Mouse (Mus musculus) forebrain, postnatal 0 days (tissue): ENCODE results near the gene Tnxb. TPM values are rescaled to one million over a fixed set of nuclear protein-coding genes. Genes with fewer than 3 reads are reported as not detected.
A peak's percentile ranks its signal among the peaks of the same experiment; 100 is the strongest.

Source experiments
- ATAC-seq: fragments of 200-750 bp; cut with Nextera tagmentation; 2 replicates; pipeline ENCODE4 v1.8.0; 2017; ENCODE audit warnings: mild to moderate bottlenecking, moderate library complexity
- DNase-seq: peaks from one replicate; pipeline ENCODE4 v3.0.0-alpha.2; 2015
- H3K27ac ChIP-seq: fragments of 300-500 bp; sonication (generic); 2 replicates; pipeline ENCODE4 v1.5.1; 2014; ENCODE audit warnings: low read depth, mild to moderate bottlenecking, antibody characterized with exemption, low read length, moderate library complexity, mixed read lengths
- H3K27me3 ChIP-seq: fragments of 300-500 bp; sonication (generic); 2 replicates; pipeline ENCODE4 v1.6.1; 2014; ENCODE audit warnings: mild to moderate bottlenecking, low read length, mixed read lengths; ENCODE audit not compliant: insufficient read depth
- H3K36me3 ChIP-seq: fragments of 300-500 bp; sonication (generic); 2 replicates; pipeline ENCODE4 v1.6.1; 2014; ENCODE audit warnings: mild to moderate bottlenecking, moderate library complexity; ENCODE audit not compliant: insufficient read depth
- H3K4me1 ChIP-seq: fragments of 300-500 bp; sonication (generic); 2 replicates; pipeline ENCODE4 v1.6.1; 2014; ENCODE audit warnings: antibody characterized with exemption; ENCODE audit not compliant: insufficient read depth
- H3K4me2 ChIP-seq: fragments of 300-500 bp; sonication (generic); 2 replicates; pipeline ENCODE4 v1.6.1; 2014; ENCODE audit warnings: low read depth, mild to moderate bottlenecking, moderate library complexity
- H3K4me3 ChIP-seq: fragments of 300-500 bp; sonication (generic); 2 replicates; pipeline ENCODE4 v1.5.1; 2014; ENCODE audit warnings: low read depth, low read length, mixed read lengths
- H3K9ac ChIP-seq: fragments of 300-500 bp; sonication (generic); 2 replicates; pipeline ENCODE4 v1.6.1; 2014; ENCODE audit warnings: mild to moderate bottlenecking
- H3K9me3 ChIP-seq: fragments of 300-500 bp; sonication (generic); 2 replicates; pipeline ENCODE4 v1.6.1; 2016; ENCODE audit warnings: low read length
- CTCF ChIP-seq: sonication (generic); IDR thresholded peaks from 2 replicates; pipeline ENCODE4 v1.5.1; 2016; ENCODE audit warnings: antibody characterized with exemption, control low read depth, low read depth
- WGBS: fragments of 180-500 bp; shearing (Covaris S2); extraction: QIAGEN DNeasy Blood & Tissue Kit; methylation state at CpG from one replicate; pipeline ENCODE4 v1.1.7; 2014; 5-methylcytosine and 5-hydroxymethylcytosine counted together
- polyA plus RNA-seq: library from polyadenylated mRNA; unstranded; fragments of >200 nt; fragmentation: Nextera tagmentation; extraction: Ambion mirVana; gene quantifications from 2 replicates; pipeline ENCODE4 v1.2.1, GENCODE M21; 2015
- total RNA-seq: library from RNA; depleted of rRNA; stranded (reverse); fragments of >200 nt; gene quantifications from 2 replicates; pipeline ENCODE4 v1.2.3, GENCODE M21; 2014

The Tnxb gene
- total and polyA plus RNA-seq, 2 experiments from 2014 or later: 0.16 to 1.7 TPM

DNA sequence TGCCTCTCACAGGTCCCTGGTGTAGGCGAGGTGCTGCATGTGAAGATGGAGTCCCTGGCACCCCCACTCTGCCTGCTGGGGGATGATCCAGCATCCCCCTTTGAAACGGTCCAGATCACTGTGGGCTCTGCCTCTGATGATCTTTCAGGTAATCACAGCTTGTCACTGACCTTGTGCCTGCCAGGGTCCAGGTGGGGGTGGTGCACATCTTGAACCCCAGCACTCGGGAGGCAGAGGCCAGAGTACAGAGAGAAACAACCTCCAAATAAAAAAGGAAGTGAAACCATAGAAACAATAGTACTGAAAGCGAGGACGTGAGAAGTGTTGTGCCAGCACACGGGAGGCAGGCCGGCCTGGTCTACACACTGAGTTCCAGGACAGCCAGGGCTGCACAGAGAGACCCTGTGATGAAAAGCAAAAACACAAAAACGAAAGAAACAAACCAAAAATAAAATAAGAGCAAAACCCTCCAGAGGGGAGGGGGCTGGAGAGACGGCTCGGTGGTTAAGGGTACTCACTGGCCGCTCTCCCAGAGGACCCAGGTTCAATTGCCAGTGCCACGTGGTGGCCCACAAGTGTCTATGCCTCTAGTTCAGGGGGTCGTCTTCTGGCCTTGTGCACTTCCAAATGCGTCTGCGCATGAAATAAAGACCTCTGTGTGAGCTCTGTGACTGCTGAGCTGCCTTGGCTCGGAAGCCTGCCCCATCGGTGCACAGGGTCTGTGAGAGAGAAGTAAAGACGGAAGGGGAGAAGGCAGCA is 21.1 kb upstream of the Tnxb start:
- H3K4me1 ChIP-seq: peaks cover 17% of the 10 kb centered on the region
- no peak overlapping the region for H3K4me2 ChIP-seq
- WGBS: 90% methylated on average over 18 of the region's 18 CpGs
- no peaks in the 10 kb centered on the region for H3K27me3 ChIP-seq
- peaks cover 56% of the 10 kb centered on the region for H3K36me3 ChIP-seq
- no peak overlapping the region for H3K27ac ChIP-seq
- no peaks in the 10 kb centered on the region for H3K9me3 ChIP-seq
- no peak for DNase-seq
- H3K4me3 ChIP-seq: no peak overlapping the region
- H3K9ac ChIP-seq: no peak overlapping the region
- no peak for TF ChIP-seq CTCF
- no peak for ATAC-seq

DNA sequence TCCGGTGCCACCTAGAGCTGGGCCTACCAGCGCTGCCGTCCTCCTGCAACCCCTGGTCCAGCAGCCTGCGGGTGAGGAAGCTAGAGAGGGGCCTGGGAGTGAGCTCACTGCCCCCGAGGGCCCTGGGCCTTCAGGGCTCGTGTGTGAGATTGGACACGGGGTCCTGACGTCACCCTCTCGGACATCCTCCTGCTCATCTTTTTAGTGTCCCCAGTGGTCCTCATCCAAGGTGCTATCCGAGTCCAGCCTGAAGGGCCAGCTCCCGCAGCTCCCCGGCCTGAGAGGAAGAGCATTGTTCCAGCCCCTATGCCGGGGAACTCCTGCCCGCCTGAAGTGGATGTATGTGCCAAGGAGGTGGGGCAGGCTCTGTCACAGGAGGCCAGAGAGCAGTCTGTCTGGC is 19.6 kb upstream of the Tnxb start:
- Histone ChIP-seq H3K27me3 (no peaks in the 10 kb centered on the region), H3K9ac (no peak overlapping the region), H3K27ac (no peak overlapping the region), H3K4me2 (no peak overlapping the region), H3K9me3 (no peaks in the 10 kb centered on the region), H3K4me3 (no peak overlapping the region), H3K36me3 (peaks cover 60% of the 10 kb centered on the region), H3K4me1 (peaks cover 9% of the 10 kb centered on the region)
- DNase-seq (no peak), ATAC-seq (no peak)
- WGBS: 93% methylated on average over 14 of the region's 14 CpGs
- no peak for TF ChIP-seq CTCF

DNA sequence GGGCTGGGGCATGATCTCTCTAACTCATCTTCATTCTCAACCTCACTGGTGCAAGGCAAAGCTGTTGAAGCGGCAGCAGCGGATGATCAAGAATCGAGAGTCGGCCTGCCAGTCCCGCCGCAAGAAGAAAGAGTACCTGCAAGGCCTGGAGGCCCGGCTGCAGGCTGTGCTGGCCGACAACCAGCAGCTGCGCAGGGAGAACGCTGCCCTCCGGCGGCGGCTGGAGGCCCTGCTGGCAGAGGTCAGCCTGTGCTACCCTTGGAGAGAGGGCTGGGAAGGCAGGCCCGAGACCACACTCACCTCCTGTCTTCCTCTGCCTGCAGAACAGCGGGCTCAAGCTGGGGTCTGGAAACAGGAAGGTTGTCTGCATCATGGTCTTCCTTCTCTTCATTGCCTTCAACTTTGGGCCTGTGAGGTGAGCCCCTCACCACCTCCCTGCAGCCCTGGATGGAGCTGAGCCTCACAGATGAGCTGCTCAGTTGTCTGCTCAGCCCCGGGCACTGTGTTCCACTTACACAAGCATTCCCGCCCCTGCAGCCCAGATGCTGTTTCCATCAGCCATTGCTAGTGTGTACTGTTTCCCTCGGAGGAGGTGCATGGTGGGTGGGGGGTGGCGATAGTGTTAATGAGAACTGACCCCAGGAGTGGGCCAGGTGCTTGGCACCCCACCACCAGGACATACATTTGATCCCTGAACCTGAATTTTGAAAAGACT is 18.7 kb upstream of the Tnxb start:
- ATAC-seq (no peak), DNase-seq (no peak)
- Histone ChIP-seq H3K27me3 (no peaks in the 10 kb centered on the region), H3K9ac (no peak overlapping the region), H3K4me1 (peaks cover 6% of the 10 kb centered on the region), H3K4me2 (no peak overlapping the region), H3K9me3 (no peaks in the 10 kb centered on the region), H3K27ac (no peak overlapping the region), H3K36me3 (peaks cover 60% of the 10 kb centered on the region), H3K4me3 (no peak overlapping the region)
- peak; percentile 42 for TF ChIP-seq CTCF
- WGBS: 42% methylated on average over 19 of the region's 19 CpGs

DNA sequence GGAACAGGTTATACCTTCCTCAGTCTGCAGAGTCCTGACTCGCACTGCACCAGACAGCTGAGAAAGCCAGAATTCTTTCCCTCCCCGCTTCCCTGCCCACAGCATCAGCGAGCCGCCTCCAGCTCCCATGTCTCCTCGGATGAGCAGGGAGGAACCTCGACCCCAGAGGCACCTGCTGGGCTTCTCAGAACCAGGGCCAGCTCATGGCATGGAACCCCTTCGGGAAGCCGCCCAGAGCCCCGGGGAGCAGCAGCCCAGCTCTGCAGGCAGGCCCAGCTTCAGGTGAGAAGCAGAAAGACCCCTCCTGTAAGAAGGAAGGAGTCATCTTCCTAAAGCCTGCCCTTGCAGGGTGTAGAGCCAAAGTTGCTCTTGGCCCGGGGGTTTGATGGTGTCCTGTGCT is 17.8 kb upstream of the Tnxb start:
- Histone ChIP-seq H3K4me1 (peaks cover 5% of the 10 kb centered on the region), H3K27me3 (no peaks in the 10 kb centered on the region), H3K9ac (no peak overlapping the region), H3K36me3 (peaks cover 60% of the 10 kb centered on the region), H3K27ac (no peak overlapping the region), H3K4me3 (no peak overlapping the region), H3K9me3 (no peaks in the 10 kb centered on the region), H3K4me2 (no peak overlapping the region)
- no peak for DNase-seq
- no peak for TF ChIP-seq CTCF
- 93% methylated on average over 10 of the region's 10 CpGs for WGBS
- no peak for ATAC-seq

DNA sequence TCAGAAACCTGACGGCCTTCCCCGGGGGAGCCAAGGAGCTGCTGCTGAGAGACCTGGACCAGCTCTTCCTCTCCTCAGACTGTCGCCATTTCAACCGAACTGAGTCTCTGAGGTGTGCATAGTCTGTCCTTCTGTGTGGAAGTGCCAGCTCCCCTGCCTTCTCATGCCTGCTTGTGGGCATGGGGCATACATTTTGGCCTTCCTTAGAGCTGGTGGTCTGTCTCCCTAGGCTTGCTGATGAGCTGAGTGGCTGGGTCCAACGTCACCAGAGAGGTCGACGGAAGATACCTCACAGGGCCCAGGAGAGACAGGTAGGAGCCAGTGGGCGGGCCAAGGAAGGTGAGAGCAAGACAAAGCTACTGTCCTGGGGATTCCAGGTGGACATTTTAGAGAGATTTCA is 17.4 kb upstream of the Tnxb start:
- ATAC-seq (no peak), DNase-seq (no peak)
- H3K36me3 ChIP-seq: peaks cover 60% of the 10 kb centered on the region
- H3K27me3 ChIP-seq: no peaks in the 10 kb centered on the region
- H3K27ac ChIP-seq: no peak overlapping the region
- no peak overlapping the region for H3K4me3 ChIP-seq
- H3K4me1 ChIP-seq: peaks cover under 1% of the 10 kb centered on the region; the same call in 1 of the 2 replicates
- no peak for TF ChIP-seq CTCF
- no peak overlapping the region for H3K9ac ChIP-seq
- H3K4me2 ChIP-seq: no peak overlapping the region
- H3K9me3 ChIP-seq: no peaks in the 10 kb centered on the region
- 93% methylated on average over 8 of the region's 8 CpGs for WGBS

- DNase-seq: peak; percentile 80
- Histone ChIP-seq H3K4me2 (no peak overlapping the region), H3K9ac (no peak overlapping the region), H3K4me3 (no peak overlapping the region), H3K27me3 (no peaks in the 10 kb centered on the region), H3K36me3 (peaks cover 56% of the 10 kb centered on the region), H3K27ac (no peak overlapping the region), H3K9me3 (no peaks in the 10 kb centered on the region), H3K4me1 (no peaks in the 10 kb centered on the region)
- 66% methylated on average over 9 of the region's 9 CpGs for WGBS
- ATAC-seq: peak; percentile 14; the same call in 1 of the 2 replicates
- peak; percentile 86 for TF ChIP-seq CTCF
Observed at GRCm38 (mm10) chr17:34653746-34654285, 16.5 kb upstream of the Tnxb start.

- H3K36me3 ChIP-seq: peaks cover 52% of the 10 kb centered on the region
Observed at GRCm38 (mm10) chr17:34654392-34654791, 15.9 kb upstream of the Tnxb start.

More at GRCm38 (mm10) chr17:34654392-34654791, 15.9 kb upstream of the Tnxb start:
- no peak overlapping the region for H3K4me3 ChIP-seq
- H3K27me3 ChIP-seq: no peaks in the 10 kb centered on the region
- H3K4me1 ChIP-seq: no peaks in the 10 kb centered on the region
- no peak overlapping the region for H3K9ac ChIP-seq
- 92% methylated on average over 13 of the region's 13 CpGs for WGBS
- no peak for TF ChIP-seq CTCF
- no peak overlapping the region for H3K27ac ChIP-seq
- H3K9me3 ChIP-seq: no peaks in the 10 kb centered on the region
- no peak overlapping the region for H3K4me2 ChIP-seq
- DNase-seq: no peak
- no peak for ATAC-seq
